Mouse (Mus musculus): ENCODE results near the gene Zdhhc5.

- TF ChIP-seq CTCF (IDR thresholded peaks at IDR 0.05; ENCODE audit: low read depth), result no peak
- no peak for TF ChIP-seq EP300 (optimal IDR thresholded peaks at IDR 0.05)
These were observed 9.7 kb downstream of the Zdhhc5 start for GRCm38 (mm10) chr2:84705295-84705694.

Measured in stomach, postnatal 0 days (tissue).